Mouse (Mus musculus): Measurements from ENCODE around the gene Madd. TPM values are rescaled to one million over a fixed set of nuclear protein-coding genes. Genes with fewer than 3 reads are reported as not detected.

The Madd gene
- polyA plus RNA-seq, 1 experiment from 2014 or later: 16.9 TPM

DNA sequence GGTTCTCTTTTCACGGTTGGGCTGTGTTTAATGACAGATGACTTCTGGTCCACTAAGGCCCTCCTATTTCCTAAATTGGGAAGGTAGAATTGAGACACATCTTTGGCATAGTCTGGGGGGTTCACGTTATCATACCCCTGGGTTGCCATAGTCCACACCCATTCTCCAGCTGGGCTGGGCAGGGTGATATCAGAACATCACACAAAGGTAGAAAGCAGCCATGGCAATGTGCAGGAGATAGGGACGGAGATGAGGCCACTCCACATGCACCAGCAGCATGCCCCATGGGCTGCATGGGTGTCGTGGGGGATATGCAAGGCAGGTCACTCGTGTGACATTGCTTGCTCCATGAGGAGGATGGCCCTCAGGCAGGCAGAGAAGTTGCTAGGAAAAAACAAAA is 20.1 kb downstream of the Madd start:
- Histone ChIP-seq H3K9me3 (replicated peaks) (no peaks in the 10 kb centered on the region), H3K27me3 (ENCODE audit: low read depth, poor library complexity, severe bottlenecking) (no peaks in the 10 kb centered on the region), H3K4me1 (no peaks in the 10 kb centered on the region), H3K4me3 (no peak overlapping the region), H3K27ac (replicated peaks) (no peak overlapping the region), H3K36me3 (peaks cover 87% of the 10 kb centered on the region)
- DNase-seq (ENCODE audit: low spot score): no peak
- WGBS: 91% methylated on average over 5 of the region's 5 CpGs

DNA sequence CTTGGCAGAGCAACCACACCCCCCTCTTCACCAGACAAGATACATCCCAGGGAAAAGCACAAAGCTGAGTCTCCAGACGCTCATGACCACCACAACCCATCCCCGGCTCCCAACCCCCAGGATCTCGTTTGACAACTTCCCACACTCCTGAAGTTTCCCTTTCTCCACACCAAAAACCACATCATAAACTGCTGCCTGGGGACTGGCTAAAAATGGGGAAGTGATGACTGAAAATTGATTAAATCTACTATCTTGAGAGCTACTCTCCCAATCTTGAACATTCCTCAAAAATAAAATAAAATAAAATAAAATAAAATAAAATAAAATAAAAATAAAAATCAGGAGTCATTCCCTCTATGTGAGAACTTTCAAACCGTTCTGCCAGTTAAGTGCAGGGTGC is 20.7 kb downstream of the Madd start:
- Histone ChIP-seq H3K4me1 (no peaks in the 10 kb centered on the region), H3K4me3 (no peak overlapping the region), H3K27ac (replicated peaks) (no peak overlapping the region), H3K36me3 (peaks cover 91% of the 10 kb centered on the region), H3K27me3 (ENCODE audit: low read depth, poor library complexity, severe bottlenecking) (no peaks in the 10 kb centered on the region), H3K9me3 (replicated peaks) (no peaks in the 10 kb centered on the region)
- WGBS: 90% methylated on average over 4 of the region's 4 CpGs
- no peak for DNase-seq (ENCODE audit: low spot score)

- Histone ChIP-seq H3K27ac (replicated peaks) (no peak overlapping the region), H3K36me3 (peaks cover 92% of the 10 kb centered on the region), H3K9me3 (replicated peaks) (no peaks in the 10 kb centered on the region), H3K4me3 (no peak overlapping the region), H3K4me1 (peaks cover 6% of the 10 kb centered on the region; the same call in 1 of the 2 replicates), H3K27me3 (ENCODE audit: low read depth, poor library complexity, severe bottlenecking) (no peaks in the 10 kb centered on the region)
- 95% methylated on average over 6 of the region's 6 CpGs for WGBS
- no peak for DNase-seq (ENCODE audit: low spot score)
Observed at GRCm38 (mm10) chr2:91160591-91160990, 23.0 kb downstream of the Madd start.

- H3K36me3 ChIP-seq: peaks cover 91% of the 10 kb centered on the region
- no peaks in the 10 kb centered on the region for H3K9me3 ChIP-seq (replicated peaks)
- 27% methylated on average over 6 of the region's 6 CpGs for WGBS
- H3K27ac ChIP-seq (replicated peaks): no peak overlapping the region
- no peaks in the 10 kb centered on the region for H3K27me3 ChIP-seq (ENCODE audit: low read depth, poor library complexity, severe bottlenecking)
- no peak for DNase-seq (ENCODE audit: low spot score)
- peaks cover 6% of the 10 kb centered on the region; the same call in 1 of the 2 replicates for H3K4me1 ChIP-seq
- H3K4me3 ChIP-seq: no peak overlapping the region
Observed at GRCm38 (mm10) chr2:91157002-91157752, 26.5 kb downstream of the Madd start.

GRCm38 (mm10) chr2:91154091-91154490 is 29.5 kb downstream of the Madd start:
- DNase-seq (ENCODE audit: low spot score): no peak
- Histone ChIP-seq H3K4me1 (peaks cover 6% of the 10 kb centered on the region; the same call in 1 of the 2 replicates), H3K4me3 (no peak overlapping the region), H3K27ac (replicated peaks) (no peak overlapping the region), H3K27me3 (ENCODE audit: low read depth, poor library complexity, severe bottlenecking) (no peaks in the 10 kb centered on the region), H3K36me3 (peaks cover 82% of the 10 kb centered on the region), H3K9me3 (replicated peaks) (no peaks in the 10 kb centered on the region)
- WGBS: 95% methylated on average over 3 of the region's 3 CpGs

GRCm38 (mm10) chr2:91152885-91153377 is 30.7 kb downstream of the Madd start:
- DNase-seq (ENCODE audit: low spot score): no peak
- H3K4me3 ChIP-seq: no peak overlapping the region
- peaks cover 79% of the 10 kb centered on the region for H3K36me3 ChIP-seq
- 89% methylated on average over 3 of the region's 3 CpGs for WGBS
- H3K9me3 ChIP-seq (replicated peaks): no peaks in the 10 kb centered on the region
- peaks cover 6% of the 10 kb centered on the region; the same call in 1 of the 2 replicates for H3K4me1 ChIP-seq
- H3K27me3 ChIP-seq (ENCODE audit: low read depth, poor library complexity, severe bottlenecking): no peaks in the 10 kb centered on the region
- H3K27ac ChIP-seq (replicated peaks): no peak overlapping the region

DNA sequence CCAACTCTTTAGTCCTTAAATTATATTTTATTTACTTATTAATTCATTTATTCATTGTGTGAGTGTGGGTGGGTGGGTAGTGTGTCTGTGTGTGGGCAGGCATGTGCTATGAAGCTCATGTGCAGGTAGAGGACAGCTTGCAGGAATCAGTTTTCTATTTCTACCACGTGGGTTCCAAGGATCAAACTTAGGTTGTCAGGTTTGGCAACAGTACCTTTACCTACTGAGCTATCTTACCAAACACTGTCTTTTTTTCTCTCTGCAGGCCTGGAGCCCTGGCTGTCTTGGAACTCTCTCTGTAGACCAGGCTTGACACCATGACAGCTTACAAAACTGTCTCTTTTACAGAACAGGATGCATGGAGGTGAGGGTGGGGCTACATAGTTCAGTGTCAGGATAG is 32.3 kb downstream of the Madd start:
- Histone ChIP-seq H3K27ac (replicated peaks) (no peak overlapping the region), H3K27me3 (ENCODE audit: low read depth, poor library complexity, severe bottlenecking) (no peaks in the 10 kb centered on the region), H3K4me3 (no peak overlapping the region), H3K9me3 (replicated peaks) (no peaks in the 10 kb centered on the region), H3K4me1 (no peaks in the 10 kb centered on the region), H3K36me3 (peaks cover 74% of the 10 kb centered on the region)
- DNase-seq (ENCODE audit: low spot score): no peak
- WGBS: 72% methylated on average over 1 of the region's 1 CpGs

- H3K27me3 ChIP-seq (ENCODE audit: low read depth, poor library complexity, severe bottlenecking): no peaks in the 10 kb centered on the region
- no peak overlapping the region for H3K27ac ChIP-seq (replicated peaks)
- peaks cover 70% of the 10 kb centered on the region for H3K36me3 ChIP-seq
- H3K4me3 ChIP-seq: no peak overlapping the region
- no peaks in the 10 kb centered on the region for H3K9me3 ChIP-seq (replicated peaks)
- DNase-seq (ENCODE audit: low spot score): no peak
- no peaks in the 10 kb centered on the region for H3K4me1 ChIP-seq
Observed at GRCm38 (mm10) chr2:91148101-91148500, 35.5 kb downstream of the Madd start.

DNA sequence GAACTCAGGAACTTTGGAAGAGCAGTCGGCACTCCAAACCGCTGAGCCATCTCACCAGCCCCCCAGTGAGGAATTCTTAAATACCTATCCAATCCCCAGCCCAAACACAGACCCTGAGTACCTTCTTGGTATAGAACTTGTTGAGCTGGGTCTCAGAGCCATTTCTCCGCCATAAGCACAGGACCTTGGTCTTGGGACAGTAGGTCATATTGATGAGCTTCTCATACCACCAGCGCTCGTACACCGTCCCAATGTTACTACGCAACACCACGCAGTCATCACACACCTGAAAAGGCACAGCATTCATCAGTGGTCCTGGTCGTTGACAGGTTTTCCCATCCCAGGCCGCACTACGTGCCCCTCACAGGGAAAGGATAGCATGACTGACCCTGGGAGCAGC is 40.2 kb downstream of the Madd start:
- no peak overlapping the region for H3K27ac ChIP-seq (replicated peaks)
- H3K4me1 ChIP-seq: no peaks in the 10 kb centered on the region
- WGBS: 96% methylated on average over 11 of the region's 11 CpGs
- no peaks in the 10 kb centered on the region for H3K9me3 ChIP-seq (replicated peaks)
- DNase-seq (ENCODE audit: low spot score): no peak
- H3K36me3 ChIP-seq: peaks cover 80% of the 10 kb centered on the region
- no peaks in the 10 kb centered on the region for H3K27me3 ChIP-seq (ENCODE audit: low read depth, poor library complexity, severe bottlenecking)
- no peak overlapping the region for H3K4me3 ChIP-seq

GRCm38 (mm10) chr2:91142920-91143319 is 40.7 kb downstream of the Madd start:
- no peak overlapping the region for H3K27ac ChIP-seq (replicated peaks)
- peaks cover 84% of the 10 kb centered on the region for H3K36me3 ChIP-seq
- H3K4me1 ChIP-seq: no peaks in the 10 kb centered on the region
- no peak overlapping the region for H3K4me3 ChIP-seq
- 94% methylated on average over 6 of the region's 6 CpGs for WGBS
- no peaks in the 10 kb centered on the region for H3K9me3 ChIP-seq (replicated peaks)
- no peak for DNase-seq (ENCODE audit: low spot score)
- no peaks in the 10 kb centered on the region for H3K27me3 ChIP-seq (ENCODE audit: low read depth, poor library complexity, severe bottlenecking)

DNA sequence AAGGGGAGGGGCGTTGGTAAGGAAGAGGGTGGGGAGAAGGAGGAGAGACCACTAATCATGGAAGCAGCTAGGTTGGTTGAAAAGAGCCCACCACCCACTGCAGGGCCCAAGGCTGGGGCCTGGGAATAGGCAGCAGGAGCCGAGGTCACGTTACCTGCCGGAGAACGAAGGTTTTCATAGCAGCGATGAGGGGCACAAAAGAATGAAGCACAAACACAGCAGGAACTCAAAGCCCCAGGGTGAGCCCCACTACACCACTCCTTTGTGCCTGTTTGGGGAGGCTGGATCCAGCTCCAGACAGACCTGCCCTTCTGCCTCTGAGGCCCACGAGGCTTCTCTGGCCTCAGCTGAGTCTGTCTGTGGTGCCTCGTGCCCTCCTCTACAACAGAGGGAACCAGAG is 43.9 kb downstream of the Madd start:
- 78% methylated on average over 8 of the region's 8 CpGs for WGBS
- Histone ChIP-seq H3K4me1 (no peaks in the 10 kb centered on the region), H3K27ac (replicated peaks) (no peak overlapping the region), H3K9me3 (replicated peaks) (no peaks in the 10 kb centered on the region), H3K27me3 (ENCODE audit: low read depth, poor library complexity, severe bottlenecking) (no peaks in the 10 kb centered on the region), H3K36me3 (peaks cover 75% of the 10 kb centered on the region), H3K4me3 (no peak overlapping the region)
- DNase-seq (ENCODE audit: low spot score): no peak

GRCm38 (mm10) chr2:91139311-91139710 is 44.3 kb downstream of the Madd start:
- H3K36me3 ChIP-seq: peaks cover 71% of the 10 kb centered on the region
- no peaks in the 10 kb centered on the region for H3K9me3 ChIP-seq (replicated peaks)
- no peak overlapping the region for H3K4me3 ChIP-seq
- no peaks in the 10 kb centered on the region for H3K27me3 ChIP-seq (ENCODE audit: low read depth, poor library complexity, severe bottlenecking)
- DNase-seq (ENCODE audit: low spot score): no peak
- no peak overlapping the region for H3K27ac ChIP-seq (replicated peaks)
- no peaks in the 10 kb centered on the region for H3K4me1 ChIP-seq
- WGBS: 74% methylated on average over 5 of the region's 5 CpGs

DNA sequence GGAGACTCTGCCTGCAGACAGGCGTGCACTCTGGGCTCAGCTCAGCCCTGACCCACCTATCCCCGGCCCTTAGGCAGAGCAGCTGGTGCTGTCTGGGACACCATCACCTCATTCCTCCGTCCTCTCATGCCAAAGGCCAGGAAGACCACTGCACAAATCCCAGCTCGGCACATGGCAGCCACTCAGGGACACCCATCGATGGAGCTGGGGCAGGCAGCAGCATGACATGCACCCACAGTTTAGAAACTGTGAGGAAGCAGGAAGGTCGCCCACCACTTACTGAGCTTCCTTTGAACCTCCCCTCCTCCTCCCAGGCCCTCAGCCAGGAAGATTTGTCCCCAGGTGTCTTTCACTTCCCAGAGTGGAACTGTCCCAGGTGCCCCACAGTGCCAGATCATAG is 46.2 kb downstream of the Madd start:
- no peaks in the 10 kb centered on the region for H3K9me3 ChIP-seq (replicated peaks)
- no peak for DNase-seq (ENCODE audit: low spot score)
- no peak overlapping the region for H3K27ac ChIP-seq (replicated peaks)
- no peaks in the 10 kb centered on the region for H3K27me3 ChIP-seq (ENCODE audit: low read depth, poor library complexity, severe bottlenecking)
- H3K4me3 ChIP-seq: no peak overlapping the region
- no peaks in the 10 kb centered on the region for H3K4me1 ChIP-seq
- 84% methylated on average over 6 of the region's 6 CpGs for WGBS
- peaks cover 56% of the 10 kb centered on the region for H3K36me3 ChIP-seq
